Mouse (Mus musculus) small intestine, adult 2 months (tissue): ENCODE measurements around the gene Prune2. TPM values are rescaled to one million over a fixed set of nuclear protein-coding genes. Genes with fewer than 3 reads are reported as not detected.
"Not testable (repeated sequence)": the region's sequence is repeated elsewhere in the genome, so short reads cannot be mapped to it uniquely, and the experiment has no call there.

ENCODE experiments used
- H3K27ac ChIP-seq: fragments of 200-500 bp; 2 replicates; pipeline ENCODE4 v1.5.1; 2012; ENCODE audit warnings: low read depth, low read length, control low read depth, inconsistent platforms; ENCODE audit not compliant: insufficient read depth
- H3K27me3 ChIP-seq: fragments of 200-500 bp; 2 replicates; pipeline ENCODE4 v1.6.1; 2012; ENCODE audit warnings: mild to moderate bottlenecking, moderate library complexity, low read length, inconsistent platforms; ENCODE audit not compliant: control insufficient read depth, insufficient read depth
- H3K36me3 ChIP-seq: fragments of 200-500 bp; 2 replicates; pipeline ENCODE4 v1.6.1; 2012; ENCODE audit warnings: mild to moderate bottlenecking, low read length, control low read depth, inconsistent platforms; ENCODE audit not compliant: control insufficient read depth, insufficient read depth
- H3K4me1 ChIP-seq: fragments of 200-500 bp; 2 replicates; pipeline ENCODE4 v1.6.1; 2012; ENCODE audit warnings: low read length, inconsistent platforms, mixed read lengths; ENCODE audit not compliant: control insufficient read depth, insufficient read depth, insufficient read length
- H3K4me3 ChIP-seq: fragments of 200-500 bp; 2 replicates; pipeline ENCODE4 v1.5.1; 2012; ENCODE audit warnings: low read depth, mild to moderate bottlenecking, control low read depth, inconsistent platforms, low read length, moderate library complexity
- CTCF ChIP-seq: fragments of 200-500 bp; IDR thresholded peaks from 2 replicates; pipeline ENCODE4 v1.5.1; 2012; ENCODE audit warnings: low read depth, mild to moderate bottlenecking, control low read depth, inconsistent platforms, low read length, moderate library complexity, mixed read lengths; ENCODE audit not compliant: insufficient replicate concordance, insufficient read length; ENCODE audit errors: extremely low read depth
- POLR2A ChIP-seq: fragments of 200-500 bp; IDR thresholded peaks from 2 replicates; pipeline ENCODE4 v1.6.1; 2012; ENCODE audit warnings: low read depth, mild to moderate bottlenecking, control low read depth, inconsistent platforms, low read length, moderate library complexity
- WGBS: fragments of 180-500 bp; shearing (Covaris S2); methylation state at CpG from one replicate; pipeline ENCODE4 v1.1.7; 2018; 5-methylcytosine and 5-hydroxymethylcytosine counted together
- polyA plus RNA-seq: library from polyadenylated mRNA; depleted of rRNA; stranded (reverse); fragments of >200 nt; gene quantifications from 2 replicates; pipeline ENCODE4 v1.2.3, GENCODE M21; 2012

Prune2 gene
- polyA plus RNA-seq, 1 experiment: 0.65 TPM

DNA sequence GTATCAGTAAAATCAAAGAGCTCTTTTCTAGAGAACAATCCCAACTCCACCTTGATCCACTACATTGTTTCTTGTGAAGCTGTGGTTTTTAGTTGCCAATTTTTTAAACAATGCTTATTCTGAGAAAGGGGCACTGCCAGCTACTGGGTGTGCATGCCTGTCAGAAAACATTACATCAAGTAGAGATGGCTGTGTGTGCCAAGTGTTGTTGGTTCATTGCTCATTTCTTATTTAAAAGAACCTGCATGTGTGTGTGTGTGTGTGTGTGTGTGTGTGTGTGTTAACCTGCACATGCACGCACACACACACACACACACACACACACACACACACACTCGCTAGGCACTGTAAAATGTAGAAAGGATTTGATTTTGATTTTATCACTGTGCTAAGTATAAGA is 204.3 kb downstream of the Prune2 start:
- TF ChIP-seq CTCF (no peak), POLR2A (no peak)
- no peaks in the 10 kb centered on the region for H3K36me3 ChIP-seq
- no peaks in the 10 kb centered on the region for H3K27me3 ChIP-seq
- no peaks in the 10 kb centered on the region for H3K4me1 ChIP-seq
- no peak overlapping the region for H3K27ac ChIP-seq
- WGBS: 84% methylated on average over 2 of the region's 2 CpGs
- no peak overlapping the region for H3K4me3 ChIP-seq

DNA sequence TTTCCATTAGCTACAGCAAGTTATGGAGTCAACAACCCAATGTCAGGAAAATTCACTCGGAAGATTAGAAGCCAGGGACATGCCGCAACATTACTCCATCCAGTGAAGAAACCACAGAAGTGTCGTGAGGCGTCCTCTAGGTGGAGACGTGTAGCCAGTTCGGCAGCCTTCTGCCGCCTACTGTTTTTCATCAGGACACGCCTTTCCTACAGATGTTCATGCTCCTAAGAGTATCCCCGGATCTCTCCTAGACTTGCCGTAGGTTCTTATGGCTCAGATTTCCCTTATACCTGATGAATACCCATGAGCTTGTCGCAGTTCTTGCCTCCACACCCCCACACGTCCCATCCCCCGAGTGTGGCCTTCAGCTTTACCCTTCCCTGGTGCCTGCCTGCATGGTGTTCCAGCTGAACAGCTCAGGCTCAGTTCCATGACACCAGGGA is 207.6 kb downstream of the Prune2 start:
- H3K27ac ChIP-seq: no peak overlapping the region
- no peak for TF ChIP-seq POLR2A
- TF ChIP-seq CTCF: peak; percentile 62; the same call in 1 of the 2 replicates
- no peaks in the 10 kb centered on the region for H3K27me3 ChIP-seq
- no peaks in the 10 kb centered on the region for H3K4me1 ChIP-seq
- H3K36me3 ChIP-seq: no peaks in the 10 kb centered on the region
- H3K4me3 ChIP-seq: no peak overlapping the region
- 11% methylated on average over 13 of the region's 13 CpGs for WGBS

DNA sequence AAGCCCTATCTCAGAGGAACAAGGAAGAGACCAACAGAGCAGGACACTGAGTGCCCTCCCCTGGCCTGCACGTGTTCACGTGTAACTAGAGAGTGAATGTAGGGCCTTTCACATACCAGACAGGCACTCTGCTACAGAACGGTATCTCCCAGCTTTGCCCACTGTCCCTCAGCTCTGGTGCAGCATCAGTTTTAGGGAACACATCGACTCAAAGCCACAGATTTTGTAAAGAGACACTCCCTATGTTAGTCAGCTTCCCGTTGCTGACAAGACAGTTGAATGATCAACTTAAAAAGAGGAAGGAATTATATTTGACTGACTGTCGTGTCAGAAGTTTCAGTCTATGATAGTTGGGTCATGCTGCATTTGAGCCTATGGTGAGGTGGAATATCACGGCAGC is 210.4 kb downstream of the Prune2 start:
- H3K27ac ChIP-seq: no peak overlapping the region
- no peaks in the 10 kb centered on the region for H3K4me1 ChIP-seq
- WGBS: 71% methylated on average over 7 of the region's 7 CpGs
- H3K36me3 ChIP-seq: no peaks in the 10 kb centered on the region
- no peaks in the 10 kb centered on the region for H3K27me3 ChIP-seq
- TF ChIP-seq POLR2A (no peak), CTCF (no peak)
- H3K4me3 ChIP-seq: no peak overlapping the region

DNA sequence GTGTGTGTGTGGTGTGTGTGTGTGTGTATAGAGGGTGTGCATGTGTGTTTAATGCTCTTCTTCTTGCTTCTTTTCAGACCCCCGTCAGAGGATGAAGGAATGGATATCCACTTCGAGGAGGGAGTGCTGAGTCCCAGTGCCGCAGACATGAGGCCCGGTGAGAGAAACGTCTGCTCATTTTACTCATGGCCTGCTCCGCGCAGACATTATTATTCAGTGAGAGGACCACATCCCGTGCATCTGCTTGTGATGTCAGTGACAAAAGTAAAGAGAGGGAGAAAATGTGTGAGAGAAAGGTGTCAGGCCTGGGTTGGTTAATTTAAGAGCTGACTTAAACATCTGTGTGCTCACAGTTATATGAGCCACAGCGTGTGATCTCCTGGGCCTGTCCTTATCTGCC is 212.3 kb downstream of the Prune2 start:
- Histone ChIP-seq H3K27me3 (no peaks in the 10 kb centered on the region), H3K4me3 (no peak overlapping the region), H3K27ac (no peak overlapping the region), H3K36me3 (no peaks in the 10 kb centered on the region), H3K4me1 (no peaks in the 10 kb centered on the region)
- TF ChIP-seq POLR2A (no peak), CTCF (no peak)
- 79% methylated on average over 9 of the region's 9 CpGs for WGBS

DNA sequence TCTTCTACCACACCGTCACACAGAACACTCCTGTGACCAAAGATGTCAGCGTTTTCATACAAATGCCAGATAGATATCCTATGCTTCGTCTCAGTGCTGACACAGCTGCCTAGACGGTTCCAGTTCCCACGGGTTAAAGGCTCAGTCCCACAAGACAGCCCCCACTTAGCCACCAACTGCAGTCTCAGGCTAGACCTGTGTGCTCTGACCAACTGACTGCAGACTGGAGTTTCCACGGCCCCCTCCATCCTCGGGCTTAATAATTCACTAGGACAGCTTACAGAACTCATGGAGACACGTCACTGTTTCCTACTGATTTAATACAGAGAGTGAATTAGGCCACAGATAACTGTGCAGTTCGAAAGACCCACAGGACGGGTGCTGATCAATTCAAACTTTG is 213.8 kb downstream of the Prune2 start:
- TF ChIP-seq POLR2A (no peak), CTCF (no peak)
- H3K4me1 ChIP-seq: no peaks in the 10 kb centered on the region
- 51% methylated on average over 10 of the region's 10 CpGs for WGBS

DNA sequence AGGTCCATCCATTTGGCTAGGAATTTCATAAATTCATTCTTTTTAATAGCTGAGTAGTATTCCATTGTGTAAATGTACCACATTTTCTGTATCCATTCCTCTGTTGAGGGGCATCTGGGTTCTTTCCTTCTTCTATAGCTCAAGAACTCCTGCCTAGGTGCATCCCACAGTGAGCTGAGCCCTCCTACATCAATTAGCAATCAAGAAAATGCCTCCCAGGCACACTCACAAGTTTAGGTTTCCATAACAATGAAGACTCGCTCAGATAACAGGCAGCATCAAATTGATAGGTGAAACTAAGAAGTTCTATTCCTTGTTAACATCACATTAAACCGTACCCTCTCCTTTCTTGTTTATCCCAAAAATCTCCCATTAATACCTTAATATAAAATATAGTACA is 218.6 kb downstream of the Prune2 start:
- not testable (repeated sequence) for H3K4me3 ChIP-seq, H3K27ac ChIP-seq, H3K4me1 ChIP-seq, H3K36me3 ChIP-seq, H3K27me3 ChIP-seq
- WGBS: 88% methylated on average over 2 of the region's 2 CpGs

More for the DNA sequence above, 213.8 kb downstream of the Prune2 start:
- H3K27me3 ChIP-seq: no peaks in the 10 kb centered on the region
- no peak overlapping the region for H3K4me3 ChIP-seq
- H3K36me3 ChIP-seq: no peaks in the 10 kb centered on the region
- no peak overlapping the region for H3K27ac ChIP-seq

DNA sequence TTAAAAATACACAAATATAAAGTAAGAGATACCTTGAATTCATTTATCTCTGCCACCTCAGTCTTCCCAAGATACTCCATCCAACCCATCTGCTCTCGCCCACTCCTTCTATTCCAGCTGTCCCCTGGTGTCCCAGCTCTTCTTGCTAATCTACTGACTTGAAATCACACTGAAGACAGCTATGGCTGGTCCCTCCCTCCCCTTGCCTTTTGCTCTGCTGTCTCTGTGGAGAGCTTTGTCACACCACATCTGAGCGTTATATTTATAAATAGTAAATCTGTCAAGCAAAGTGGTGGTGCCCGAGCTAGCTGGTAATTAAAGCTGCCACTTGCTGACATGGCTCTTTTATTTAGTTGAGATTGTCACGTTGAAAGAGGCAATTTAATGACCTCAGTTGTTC is 224.6 kb downstream of the Prune2 start:
- WGBS: 43% methylated on average over 4 of the region's 4 CpGs
- Histone ChIP-seq H3K27me3 (no peaks in the 10 kb centered on the region), H3K27ac (no peak overlapping the region), H3K36me3 (no peaks in the 10 kb centered on the region), H3K4me3 (no peak overlapping the region), H3K4me1 (no peaks in the 10 kb centered on the region)
- TF ChIP-seq POLR2A (no peak), CTCF (no peak)

DNA sequence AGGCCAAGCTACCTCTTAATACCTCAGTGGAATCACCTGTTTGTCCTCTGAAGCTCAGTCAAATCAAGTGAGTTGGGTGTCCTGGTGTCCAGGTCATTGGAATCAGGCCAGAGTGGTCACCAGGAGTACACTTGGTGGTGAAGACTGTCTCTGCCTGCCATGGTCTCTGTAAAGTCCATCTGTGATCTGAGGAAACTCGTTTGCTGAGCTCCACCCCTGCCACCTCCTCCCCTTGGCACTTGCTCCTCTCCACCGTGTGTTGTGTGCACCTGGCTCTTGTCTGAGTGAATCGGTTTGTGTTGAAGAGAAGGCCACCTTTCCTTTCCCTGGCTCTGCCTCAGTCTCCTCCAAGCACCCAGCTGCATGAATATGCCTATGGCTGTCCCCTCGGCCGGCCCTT is 238.8 kb downstream of the Prune2 start:
- WGBS: 60% methylated on average over 5 of the region's 5 CpGs
- TF ChIP-seq POLR2A (no peak), CTCF (no peak)
- Histone ChIP-seq H3K4me1 (no peaks in the 10 kb centered on the region), H3K36me3 (no peaks in the 10 kb centered on the region), H3K4me3 (no peak overlapping the region), H3K27ac (no peak overlapping the region), H3K27me3 (no peaks in the 10 kb centered on the region)
